Mouse (Mus musculus) neutrophil, adult 65 days (primary cell): ENCODE measurements around the gene Gpr108. TPM values are rescaled to one million over a fixed set of nuclear protein-coding genes. Genes with fewer than 3 reads are reported as not detected.

ENCODE experiments used
- total RNA-seq: library from RNA; stranded (reverse); gene quantifications from 2 replicates; pipeline ENCODE4 v1.2.4, GENCODE M21; 2023

The Gpr108 gene
- total RNA-seq, result 51.7 and 53.6 TPM in 2 replicates

DNA sequence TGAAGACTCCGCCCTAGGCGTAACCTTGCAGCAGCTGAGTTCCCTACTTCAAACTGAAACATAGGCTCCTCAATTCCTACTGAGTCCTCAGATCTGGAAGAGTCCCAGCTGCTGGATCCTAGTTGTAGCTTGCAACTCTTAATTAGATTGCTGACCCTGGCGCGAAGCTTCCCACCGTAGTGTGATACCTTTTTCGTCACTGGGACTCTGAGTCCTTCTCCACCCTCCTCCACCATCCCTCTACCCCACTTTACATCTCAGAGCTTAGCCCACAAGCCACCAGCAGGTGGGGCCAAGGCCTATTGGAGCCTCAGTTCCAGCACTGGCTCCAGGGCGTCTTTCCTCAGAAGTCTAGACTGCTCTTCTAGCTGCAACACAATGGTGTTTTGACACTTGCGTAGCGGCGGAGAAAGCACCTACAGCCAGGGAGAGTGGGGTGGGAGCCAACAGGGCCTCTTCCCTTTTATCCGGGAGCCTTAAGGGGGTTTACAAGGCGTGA, at the start of gene Gpr108:
Gpr108 (minus strand) TSS at position 246 of the 499 bp plus-strand sequence.

DNA sequence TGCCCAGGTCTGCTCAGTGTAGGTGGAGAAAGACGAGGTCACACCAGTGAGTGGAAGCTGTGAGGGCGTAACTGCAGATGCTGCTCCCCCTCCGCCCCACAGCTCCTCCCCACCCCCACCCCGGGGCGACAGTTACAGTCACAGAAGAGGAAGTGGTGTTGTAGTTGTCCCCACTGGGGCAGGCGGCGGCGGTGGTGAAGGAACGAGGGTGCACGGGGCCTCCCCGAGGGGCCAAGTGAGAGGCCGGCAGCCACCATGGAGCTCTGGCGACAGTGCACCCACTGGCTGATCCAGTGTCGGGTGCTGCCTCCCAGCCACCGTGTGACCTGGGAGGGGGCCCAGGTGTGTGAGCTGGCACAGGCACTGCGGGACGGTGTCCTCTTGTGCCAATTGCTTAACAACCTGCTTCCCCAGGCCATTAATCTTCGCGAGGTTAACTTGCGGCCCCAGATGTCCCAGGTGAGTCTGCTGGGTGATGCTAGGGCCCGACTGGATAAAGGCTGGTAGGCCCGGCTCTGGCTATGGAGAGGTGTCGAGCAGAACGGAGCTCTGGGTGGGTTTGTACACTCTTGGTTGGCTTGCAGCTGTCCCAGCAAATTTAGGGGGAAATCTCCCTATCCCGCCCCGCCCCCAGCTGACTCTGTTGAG, 30.8 kb upstream of the Gpr108 start, which contains the start of gene Vav1:
Vav1 (plus strand) TSS at position 158 of the 648 bp plus-strand sequence.

DNA sequence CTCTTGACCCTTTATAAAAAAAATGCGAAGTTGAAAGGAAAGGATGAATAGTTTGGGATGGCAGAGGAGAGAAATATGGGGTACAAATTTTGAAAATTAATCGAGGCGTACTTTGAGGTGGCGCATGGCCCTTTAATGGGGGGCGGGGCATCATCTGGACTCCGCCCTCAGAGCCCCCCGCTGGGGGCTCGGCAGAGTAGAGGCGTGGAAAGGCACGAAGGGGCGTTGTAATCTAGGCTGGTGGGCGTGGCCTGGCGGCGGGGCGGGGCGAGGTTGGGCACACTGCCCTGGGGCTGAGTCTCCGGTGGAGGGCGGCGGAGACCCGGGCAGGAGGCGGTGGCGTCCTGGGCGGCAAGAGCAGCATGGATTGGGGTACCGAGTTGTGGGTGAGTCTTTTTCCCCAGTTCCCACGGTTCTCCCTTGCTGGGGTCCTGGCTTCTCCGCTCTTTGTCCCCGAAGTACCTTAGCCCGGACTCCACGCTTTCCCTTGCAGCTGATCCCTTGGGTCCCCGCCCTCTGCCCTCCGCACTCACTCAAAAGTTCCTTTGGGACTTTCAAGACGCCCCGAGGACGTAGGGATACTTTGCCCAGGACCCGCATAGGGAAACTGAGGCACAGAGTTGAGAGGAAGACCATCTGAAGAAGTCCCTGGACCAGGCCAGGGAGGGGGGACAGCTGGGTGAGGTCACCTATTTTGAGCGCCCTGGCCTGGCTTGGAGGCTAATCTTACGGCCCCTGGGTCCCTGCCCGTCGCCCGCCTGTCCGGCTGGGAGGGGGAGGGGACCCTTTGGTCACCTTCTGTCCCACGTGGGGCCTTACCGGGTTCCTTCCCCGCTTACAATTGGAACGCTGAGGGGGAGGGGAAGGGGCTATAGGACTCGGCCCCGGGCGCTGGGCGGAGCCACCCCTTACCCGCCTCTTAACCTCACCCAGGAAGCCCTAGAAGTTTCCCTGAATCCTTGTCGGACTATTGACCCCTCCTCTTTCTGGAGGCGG, 1.2 kb upstream of the Gpr108 start, which contains the start of gene Trip10:
Trip10 (plus strand) TSS at position 270 of the 996 bp plus-strand sequence.

DNA sequence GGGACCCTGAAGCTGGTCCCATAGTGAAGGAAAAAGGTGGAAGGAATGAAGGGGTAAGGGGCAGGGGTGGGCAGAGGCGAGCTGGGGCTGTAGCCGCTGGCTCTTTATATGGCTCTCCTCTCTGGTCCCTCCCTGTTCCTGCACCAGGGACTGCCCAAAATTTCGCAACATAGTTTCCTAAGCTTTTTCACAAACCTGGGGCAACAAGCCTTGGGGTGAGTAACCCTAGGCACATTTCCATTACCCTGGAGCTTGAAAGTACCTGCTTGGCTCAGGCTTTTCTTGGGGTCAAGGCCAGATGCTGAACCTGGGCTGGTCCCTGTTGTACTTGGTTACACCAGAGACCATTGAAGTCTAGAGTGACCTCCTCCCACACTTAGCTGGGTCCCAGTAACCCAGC, 20.2 kb downstream of the Gpr108 start, which contains the start of gene C3:
C3 (minus strand) TSS at position 123 of the 400 bp plus-strand sequence.

DNA sequence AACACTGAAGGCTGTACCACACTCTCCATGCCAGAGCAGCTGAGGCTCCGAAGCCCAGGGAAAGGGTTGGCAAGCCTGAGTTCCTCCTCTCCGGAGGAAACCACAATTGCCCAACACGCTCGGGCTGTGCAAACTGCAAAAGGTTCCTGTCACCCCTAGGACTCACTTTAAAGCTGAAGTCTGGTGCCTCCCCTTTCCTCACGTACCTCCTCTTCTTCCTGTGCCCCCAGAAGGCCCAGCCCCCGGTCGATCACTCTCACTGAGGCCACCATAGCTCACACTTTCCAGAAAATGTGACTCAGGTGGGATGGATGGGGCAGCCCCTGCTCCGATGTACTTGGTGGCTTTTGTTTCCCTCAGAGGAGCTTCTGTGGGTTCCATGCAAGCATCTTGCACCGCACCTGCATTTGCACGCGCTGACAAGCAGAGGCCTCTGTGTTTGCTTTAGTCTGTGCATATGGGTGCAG, 54.2 kb downstream of the Gpr108 start, which contains the start of gene Tnfsf14:
Tnfsf14 (minus strand) TSS at position 137 of the 467 bp plus-strand sequence.

Other genes with a start within 250 kb of the Gpr108 start
- not detected in 2 replicates for gene Pspn, start 248.4 kb downstream of the Gpr108 start, total RNA-seq
- gene Gtf2f1, start 237.2 kb downstream of the Gpr108 start, total RNA-seq, result 73.8 and 75.6 TPM in 2 replicates
- not detected in 2 replicates for gene Gm17949, start 237.0 kb downstream of the Gpr108 start, total RNA-seq
- gene Khsrp, start 216.9 kb downstream of the Gpr108 start, total RNA-seq, result 83.8 and 92.7 TPM in 2 replicates
- gene Slc25a41, start 206.8 kb downstream of the Gpr108 start, total RNA-seq, result not detected in 2 replicates
- gene Crb3, start 189.3 kb downstream of the Gpr108 start, total RNA-seq, result not detected in 2 replicates
- gene Slc25a23, start 188.6 kb downstream of the Gpr108 start, total RNA-seq, result 1.9 and 2.4 TPM in 2 replicates
- gene Dennd1c, start 169.9 kb downstream of the Gpr108 start, total RNA-seq, result 176 and 217 TPM in 2 replicates
- gene Tubb4a, start 160.7 kb downstream of the Gpr108 start, total RNA-seq, result not detected in 2 replicates
- 2.5 and 4.0 TPM in 2 replicates for gene Tnfsf9, start 143.1 kb downstream of the Gpr108 start, total RNA-seq
- not detected in 2 replicates for gene Cd70, start 98.7 kb downstream of the Gpr108 start, total RNA-seq
- 34.1 and 36.0 TPM in 2 replicates for gene Tnfsf14, start 54.3 kb downstream of the Gpr108 start, total RNA-seq
- 448 and 499 TPM in 2 replicates for gene C3, start 20.3 kb downstream of the Gpr108 start, total RNA-seq
- gene Trip10, start 1.0 kb upstream of the Gpr108 start, total RNA-seq, result 3.5 and 6.1 TPM in 2 replicates
- 148 and 202 TPM in 2 replicates for gene Vav1, start 30.7 kb upstream of the Gpr108 start, total RNA-seq
- 24.0 TPM in 2 replicates for gene Adgre1, start 110.2 kb upstream of the Gpr108 start, total RNA-seq